Mouse (Mus musculus): ENCODE data around the gene Pex26. TPM values are rescaled to one million over a fixed set of nuclear protein-coding genes. Genes with fewer than 3 reads are reported as not detected.

Gene Pex26
- polyA plus RNA-seq, 1 experiment from 2014 or later, result 4.1 TPM

DNA sequence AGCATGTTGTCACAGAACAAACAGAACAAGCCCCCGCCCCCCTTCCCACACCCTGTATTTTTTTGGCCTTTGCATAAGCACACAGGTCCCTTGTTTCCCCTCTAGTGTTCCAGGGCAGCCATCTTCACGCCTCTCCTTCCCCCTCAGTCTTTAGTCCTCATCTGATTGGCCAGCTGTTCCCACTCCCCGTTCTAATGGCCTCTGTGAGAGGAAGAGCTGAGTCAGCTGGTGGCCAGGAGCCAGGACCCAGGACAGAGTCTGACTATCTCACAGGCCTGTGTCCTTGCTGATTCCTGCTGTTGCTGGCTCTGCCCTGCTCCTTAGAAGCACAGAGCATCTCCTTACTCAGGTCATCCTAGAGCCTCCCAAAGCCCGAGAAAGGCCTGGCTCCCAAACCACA, 39.4 kb upstream of the Pex26 start:
- no peak for ATAC-seq (replicated peaks; ENCODE audit: insufficient number of reproducible peaks, low FRiP score, low TSS enrichment)
- 45% methylated on average over 4 of the region's 4 CpGs for WGBS (ENCODE audit: insufficient replicate concordance)
- H3K9ac ChIP-seq (ENCODE audit: low read depth, low read length), result no peak overlapping the region
- no peaks in the 10 kb centered on the region for H3K9me3 ChIP-seq (replicated peaks; ENCODE audit: control insufficient read depth, low read length)
- H3K27me3 ChIP-seq (ENCODE audit: control insufficient read depth, insufficient read depth, low read length), result no peaks in the 10 kb centered on the region
- H3K36me3 ChIP-seq (ENCODE audit: control insufficient read depth, insufficient read depth, low read length), result no peaks in the 10 kb centered on the region
- H3K4me1 ChIP-seq (ENCODE audit: control insufficient read depth, insufficient read depth, low read length), result peaks cover 7% of the 10 kb centered on the region; the same call in 1 of the 2 replicates
- no peak overlapping the region for H3K27ac ChIP-seq (ENCODE audit: low read depth, low read length)
- H3K4me2 ChIP-seq, result no peak overlapping the region
- H3K4me3 ChIP-seq (ENCODE audit: low read depth, low read length), result no peak overlapping the region

DNA sequence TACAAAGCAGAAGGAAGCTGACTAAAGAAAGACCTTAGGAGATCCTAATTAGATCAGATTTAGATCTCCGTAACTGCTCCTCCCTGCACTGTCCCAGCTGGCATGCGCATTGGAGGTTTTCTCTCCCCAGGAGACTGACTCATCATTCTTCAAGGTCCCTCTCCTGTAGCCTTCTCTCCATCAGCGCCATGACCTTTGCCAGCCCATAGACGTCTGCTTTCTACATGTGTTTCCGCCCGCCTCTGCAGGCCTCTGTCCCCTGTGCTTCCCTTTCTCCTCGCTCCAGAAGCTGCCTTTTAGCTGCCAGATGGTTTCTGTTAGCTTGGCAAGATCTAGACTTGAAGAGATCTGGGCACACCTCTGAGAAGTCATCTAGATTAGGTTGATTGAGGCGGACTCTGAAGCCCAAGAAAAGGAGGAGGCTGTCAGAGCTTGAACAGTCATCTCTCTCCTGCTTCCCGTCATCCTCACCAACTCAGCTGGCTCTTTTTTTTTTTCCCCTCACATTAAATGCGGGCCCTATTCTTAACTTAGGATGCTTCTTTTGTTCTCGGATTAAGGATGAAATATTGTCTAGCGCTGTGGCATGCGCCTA, 38.4 kb upstream of the Pex26 start:
- 64% methylated on average over 13 of the region's 13 CpGs for WGBS (ENCODE audit: insufficient replicate concordance)
- H3K9me3 ChIP-seq (replicated peaks; ENCODE audit: control insufficient read depth, low read length), result no peaks in the 10 kb centered on the region
- H3K9ac ChIP-seq (ENCODE audit: low read depth, low read length), result no peak overlapping the region
- no peak for ATAC-seq (replicated peaks; ENCODE audit: insufficient number of reproducible peaks, low FRiP score, low TSS enrichment)
- no peaks in the 10 kb centered on the region for H3K36me3 ChIP-seq (ENCODE audit: control insufficient read depth, insufficient read depth, low read length)
- H3K4me3 ChIP-seq (ENCODE audit: low read depth, low read length), result no peak overlapping the region
- no peaks in the 10 kb centered on the region for H3K27me3 ChIP-seq (ENCODE audit: control insufficient read depth, insufficient read depth, low read length)
- no peak overlapping the region for H3K4me2 ChIP-seq
- H3K27ac ChIP-seq (ENCODE audit: low read depth, low read length), result no peak overlapping the region
- H3K4me1 ChIP-seq (ENCODE audit: control insufficient read depth, insufficient read depth, low read length), result peaks cover 7% of the 10 kb centered on the region; the same call in 1 of the 2 replicates

DNA sequence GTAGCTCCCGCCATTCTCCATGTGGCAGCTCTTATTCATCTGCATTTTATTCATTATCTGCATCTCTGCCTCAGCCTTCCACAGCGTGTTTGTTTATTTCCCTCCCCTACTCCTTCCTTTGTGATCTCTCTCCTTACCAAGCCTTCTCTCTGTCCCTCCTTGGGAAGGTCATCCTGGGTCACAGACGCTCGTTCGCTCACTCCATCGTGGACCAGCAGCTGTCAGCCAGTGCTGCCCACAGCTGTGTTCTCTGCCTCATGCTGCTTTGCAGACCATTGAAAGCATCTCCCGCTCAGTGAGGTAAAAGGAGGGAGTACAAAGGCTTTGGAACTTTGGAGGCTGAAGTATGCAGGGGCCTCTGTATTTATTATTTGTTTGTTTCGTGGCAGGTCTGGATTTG, 37.6 kb upstream of the Pex26 start:
- Histone ChIP-seq H3K4me2 (no peak overlapping the region), H3K9me3 (replicated peaks; ENCODE audit: control insufficient read depth, low read length) (no peaks in the 10 kb centered on the region), H3K4me3 (ENCODE audit: low read depth, low read length) (no peak overlapping the region), H3K36me3 (ENCODE audit: control insufficient read depth, insufficient read depth, low read length) (no peaks in the 10 kb centered on the region), H3K27ac (ENCODE audit: low read depth, low read length) (no peak overlapping the region), H3K4me1 (ENCODE audit: control insufficient read depth, insufficient read depth, low read length) (peaks cover 7% of the 10 kb centered on the region; the same call in 1 of the 2 replicates), H3K9ac (ENCODE audit: low read depth, low read length) (no peak overlapping the region), H3K27me3 (ENCODE audit: control insufficient read depth, insufficient read depth, low read length) (no peaks in the 10 kb centered on the region)
- 59% methylated on average over 8 of the region's 8 CpGs for WGBS (ENCODE audit: insufficient replicate concordance)
- no peak for ATAC-seq (replicated peaks; ENCODE audit: insufficient number of reproducible peaks, low FRiP score, low TSS enrichment)

DNA sequence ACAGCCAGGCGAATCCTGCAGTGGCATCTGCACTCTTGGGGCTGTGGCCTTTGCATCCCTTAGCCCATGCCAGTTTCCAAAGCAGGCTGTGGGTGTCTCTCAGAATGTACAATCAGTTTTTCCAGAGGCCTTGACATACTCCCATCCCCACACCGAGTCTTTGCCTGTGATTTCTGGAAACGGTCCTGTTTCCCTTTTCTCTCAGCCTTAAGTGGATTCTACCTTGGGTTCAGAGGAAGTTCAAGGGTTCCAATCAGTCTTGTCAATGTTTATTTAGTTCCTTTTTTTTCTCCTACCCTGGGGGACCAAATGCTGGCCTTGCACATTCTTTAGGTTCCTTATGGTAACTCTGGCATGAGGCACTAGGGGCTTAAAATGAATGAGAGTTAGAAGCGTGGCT, 36.7 kb upstream of the Pex26 start:
- no peak overlapping the region for H3K4me2 ChIP-seq
- peaks cover 9% of the 10 kb centered on the region; the same call in 1 of the 2 replicates for H3K4me1 ChIP-seq (ENCODE audit: control insufficient read depth, insufficient read depth, low read length)
- H3K4me3 ChIP-seq (ENCODE audit: low read depth, low read length), result no peak overlapping the region
- H3K9me3 ChIP-seq (replicated peaks; ENCODE audit: control insufficient read depth, low read length), result no peaks in the 10 kb centered on the region
- H3K9ac ChIP-seq (ENCODE audit: low read depth, low read length), result no peak overlapping the region
- ATAC-seq (replicated peaks; ENCODE audit: insufficient number of reproducible peaks, low FRiP score, low TSS enrichment), result 0 out of 2 replicates have a peak, but pooled peaks have one; percentile 23
- WGBS (ENCODE audit: insufficient replicate concordance), result 38% methylated on average over 4 of the region's 4 CpGs
- no peak overlapping the region for H3K27ac ChIP-seq (ENCODE audit: low read depth, low read length)
- no peaks in the 10 kb centered on the region for H3K27me3 ChIP-seq (ENCODE audit: control insufficient read depth, insufficient read depth, low read length)
- H3K36me3 ChIP-seq (ENCODE audit: control insufficient read depth, insufficient read depth, low read length), result no peaks in the 10 kb centered on the region

DNA sequence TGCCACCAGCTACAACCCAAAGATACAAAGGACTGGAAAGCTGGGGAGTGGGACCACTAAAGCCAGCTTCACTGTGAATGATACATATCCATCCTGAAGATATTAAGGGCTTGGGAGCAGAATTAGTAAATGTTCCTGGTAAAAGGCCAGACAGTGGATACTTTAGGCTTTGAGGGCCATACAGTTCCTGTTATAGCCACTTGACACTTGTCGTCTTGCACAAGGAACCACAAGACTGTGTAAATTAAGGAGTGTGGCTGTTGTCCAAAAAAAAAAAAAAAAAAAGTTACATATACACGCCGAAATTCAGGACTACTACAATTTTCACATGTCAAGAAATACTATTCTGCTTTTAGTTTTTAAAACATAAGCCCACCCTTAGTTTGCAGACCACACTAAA, 35.1 kb upstream of the Pex26 start:
- Histone ChIP-seq H3K27me3 (ENCODE audit: control insufficient read depth, insufficient read depth, low read length) (no peaks in the 10 kb centered on the region), H3K9me3 (replicated peaks; ENCODE audit: control insufficient read depth, low read length) (no peaks in the 10 kb centered on the region), H3K4me1 (ENCODE audit: control insufficient read depth, insufficient read depth, low read length) (peaks cover 10% of the 10 kb centered on the region; the same call in 1 of the 2 replicates), H3K36me3 (ENCODE audit: control insufficient read depth, insufficient read depth, low read length) (no peaks in the 10 kb centered on the region), H3K9ac (ENCODE audit: low read depth, low read length) (no peak overlapping the region), H3K4me2 (no peak overlapping the region), H3K4me3 (ENCODE audit: low read depth, low read length) (no peak overlapping the region), H3K27ac (ENCODE audit: low read depth, low read length) (no peak overlapping the region)
- no peak for ATAC-seq (replicated peaks; ENCODE audit: insufficient number of reproducible peaks, low FRiP score, low TSS enrichment)
- WGBS (ENCODE audit: insufficient replicate concordance), result 56% methylated on average over 3 of the region's 3 CpGs

DNA sequence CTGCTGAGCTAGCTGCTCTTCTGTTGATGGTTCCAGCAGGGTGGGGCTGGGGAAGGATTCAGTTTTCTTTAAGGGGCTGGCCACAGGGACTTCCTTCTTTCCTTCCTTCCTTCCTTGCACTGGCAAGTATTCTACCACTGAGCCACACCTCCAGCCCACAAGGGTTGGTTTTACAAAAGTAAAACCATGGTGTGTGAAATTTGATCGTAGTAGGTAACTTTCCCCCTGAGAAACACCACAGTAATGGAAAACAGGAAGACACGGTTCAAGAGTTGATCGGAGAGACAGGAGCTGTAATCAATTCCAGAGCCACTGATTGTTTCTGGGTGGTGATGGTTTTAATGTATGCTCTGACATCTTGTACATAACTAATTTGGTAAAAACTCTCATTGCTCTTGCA, 34.0 kb upstream of the Pex26 start:
- no peak overlapping the region for H3K9ac ChIP-seq (ENCODE audit: low read depth, low read length)
- 70% methylated on average over 3 of the region's 3 CpGs for WGBS (ENCODE audit: insufficient replicate concordance)
- H3K27me3 ChIP-seq (ENCODE audit: control insufficient read depth, insufficient read depth, low read length), result no peaks in the 10 kb centered on the region
- no peak overlapping the region for H3K4me3 ChIP-seq (ENCODE audit: low read depth, low read length)
- H3K36me3 ChIP-seq (ENCODE audit: control insufficient read depth, insufficient read depth, low read length), result no peaks in the 10 kb centered on the region
- no peak overlapping the region for H3K4me2 ChIP-seq
- H3K27ac ChIP-seq (ENCODE audit: low read depth, low read length), result no peak overlapping the region
- peaks cover 7% of the 10 kb centered on the region; the same call in 1 of the 2 replicates for H3K4me1 ChIP-seq (ENCODE audit: control insufficient read depth, insufficient read depth, low read length)
- H3K9me3 ChIP-seq (replicated peaks; ENCODE audit: control insufficient read depth, low read length), result no peaks in the 10 kb centered on the region
- no peak for ATAC-seq (replicated peaks; ENCODE audit: insufficient number of reproducible peaks, low FRiP score, low TSS enrichment)

DNA sequence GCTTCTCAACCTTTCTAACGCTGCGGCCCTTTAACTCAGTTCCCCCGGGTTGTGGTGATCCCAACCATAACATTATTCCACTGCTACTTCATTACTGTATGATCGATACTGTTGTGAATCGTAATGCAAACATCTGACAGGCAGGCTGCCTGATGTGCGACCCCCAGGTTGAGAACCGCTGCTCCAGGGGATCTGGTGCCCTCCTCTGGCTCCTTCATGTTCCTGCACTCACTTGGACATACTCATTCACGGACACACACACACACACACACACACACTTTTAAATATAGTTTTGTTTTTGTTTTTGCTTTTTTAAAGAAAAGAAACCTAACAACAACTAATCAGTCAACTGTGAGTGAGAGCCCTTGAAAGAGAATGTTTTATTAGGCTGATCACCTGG, 33.3 kb upstream of the Pex26 start:
- Histone ChIP-seq H3K9ac (ENCODE audit: low read depth, low read length) (no peak overlapping the region), H3K4me2 (no peak overlapping the region), H3K9me3 (replicated peaks; ENCODE audit: control insufficient read depth, low read length) (no peaks in the 10 kb centered on the region), H3K36me3 (ENCODE audit: control insufficient read depth, insufficient read depth, low read length) (no peaks in the 10 kb centered on the region), H3K27me3 (ENCODE audit: control insufficient read depth, insufficient read depth, low read length) (no peaks in the 10 kb centered on the region), H3K4me1 (ENCODE audit: control insufficient read depth, insufficient read depth, low read length) (peaks cover 7% of the 10 kb centered on the region; the same call in 1 of the 2 replicates), H3K27ac (ENCODE audit: low read depth, low read length) (no peak overlapping the region), H3K4me3 (ENCODE audit: low read depth, low read length) (no peak overlapping the region)
- 91% methylated on average over 8 of the region's 8 CpGs for WGBS (ENCODE audit: insufficient replicate concordance)
- ATAC-seq (replicated peaks; ENCODE audit: insufficient number of reproducible peaks, low FRiP score, low TSS enrichment), result no peak

DNA sequence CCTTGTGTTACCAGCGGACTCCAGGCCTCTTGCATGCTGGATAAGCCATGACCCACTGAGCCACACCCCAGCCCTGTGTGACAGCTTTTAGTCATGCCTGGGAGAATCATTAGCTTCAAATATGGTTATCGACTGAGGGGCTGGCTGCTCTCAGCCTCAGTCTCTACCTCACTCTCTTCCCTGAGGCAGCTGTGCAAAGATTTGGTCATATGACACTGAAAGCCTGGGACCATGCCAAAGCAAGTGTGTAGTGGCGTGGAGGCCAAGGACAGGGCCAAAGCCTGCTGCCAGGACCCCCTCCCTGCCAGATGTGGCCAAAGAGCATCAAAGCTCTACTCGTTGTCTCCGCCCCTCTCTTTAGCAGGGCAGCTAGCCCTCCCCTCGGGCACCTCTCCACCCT, 31.7 kb upstream of the Pex26 start:
- no peak overlapping the region for H3K9ac ChIP-seq (ENCODE audit: low read depth, low read length)
- ATAC-seq (replicated peaks; ENCODE audit: insufficient number of reproducible peaks, low FRiP score, low TSS enrichment), result no peak
- H3K9me3 ChIP-seq (replicated peaks; ENCODE audit: control insufficient read depth, low read length), result no peaks in the 10 kb centered on the region
- H3K4me1 ChIP-seq (ENCODE audit: control insufficient read depth, insufficient read depth, low read length), result peaks cover 7% of the 10 kb centered on the region; the same call in 1 of the 2 replicates
- no peaks in the 10 kb centered on the region for H3K36me3 ChIP-seq (ENCODE audit: control insufficient read depth, insufficient read depth, low read length)
- 56% methylated on average over 6 of the region's 6 CpGs for WGBS (ENCODE audit: insufficient replicate concordance)
- H3K27me3 ChIP-seq (ENCODE audit: control insufficient read depth, insufficient read depth, low read length), result no peaks in the 10 kb centered on the region
- H3K27ac ChIP-seq (ENCODE audit: low read depth, low read length), result no peak overlapping the region
- no peak overlapping the region for H3K4me2 ChIP-seq
- H3K4me3 ChIP-seq (ENCODE audit: low read depth, low read length), result no peak overlapping the region

DNA sequence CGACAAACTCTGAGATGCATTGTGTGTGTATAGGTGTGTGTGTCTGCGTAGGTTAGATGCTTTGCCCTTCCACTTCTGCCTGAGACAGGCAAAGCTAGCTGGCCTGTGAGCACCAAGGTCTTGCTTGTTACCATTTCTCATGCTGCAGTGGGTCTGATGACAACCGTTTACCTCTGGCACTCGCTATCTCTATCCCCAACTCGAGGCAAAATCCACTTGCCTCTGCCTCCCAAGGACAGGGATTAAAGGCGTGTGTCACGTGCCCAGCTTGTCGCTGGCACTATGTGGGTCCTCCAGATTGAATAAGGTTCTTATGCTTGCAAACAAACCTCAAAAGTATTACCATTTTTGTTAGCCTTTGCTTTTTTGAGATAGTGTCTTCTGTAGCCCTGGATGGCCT, 30.3 kb upstream of the Pex26 start:
- Histone ChIP-seq H3K9me3 (replicated peaks; ENCODE audit: control insufficient read depth, low read length) (no peaks in the 10 kb centered on the region), H3K4me2 (no peak overlapping the region), H3K4me3 (ENCODE audit: low read depth, low read length) (no peak overlapping the region), H3K4me1 (ENCODE audit: control insufficient read depth, insufficient read depth, low read length) (peaks cover 3% of the 10 kb centered on the region; the same call in 1 of the 2 replicates), H3K9ac (ENCODE audit: low read depth, low read length) (no peak overlapping the region), H3K36me3 (ENCODE audit: control insufficient read depth, insufficient read depth, low read length) (no peaks in the 10 kb centered on the region), H3K27me3 (ENCODE audit: control insufficient read depth, insufficient read depth, low read length) (no peaks in the 10 kb centered on the region), H3K27ac (ENCODE audit: low read depth, low read length) (no peak overlapping the region)
- ATAC-seq (replicated peaks; ENCODE audit: insufficient number of reproducible peaks, low FRiP score, low TSS enrichment), result no peak
- WGBS (ENCODE audit: insufficient replicate concordance), result 69% methylated on average over 8 of the region's 8 CpGs
